Mouse (Mus musculus): ENCODE measurements at regions not wholly inside any gene's neighbourhood (a gene's known extent, or its start where the extent isn't known, plus 50 kb on each side); places are given as distances from the start of the nearest gene placed in this dataset.
"Not testable (repeated sequence)": the region's sequence is repeated elsewhere in the genome, so short reads cannot be mapped to it uniquely, and the experiment has no call there.

DNA sequence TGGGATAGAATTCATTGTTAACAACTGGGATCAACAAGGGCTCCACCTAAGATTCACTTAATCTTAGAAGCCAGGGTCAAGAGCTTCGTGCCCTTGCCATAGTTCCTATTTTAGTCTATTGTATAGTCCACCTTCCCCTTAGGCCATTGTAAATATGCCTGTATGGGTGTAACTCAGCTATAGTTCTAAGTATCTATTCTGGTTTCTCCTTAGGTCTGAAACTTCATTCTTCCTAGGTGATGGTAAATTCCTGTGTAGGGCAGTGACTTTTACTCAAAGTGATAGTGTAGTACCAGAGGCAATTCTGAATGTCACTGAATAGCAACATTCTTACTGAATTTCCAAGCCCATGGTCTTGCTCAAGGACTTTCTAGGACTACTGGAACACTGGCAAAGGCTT lies 989.4 kb downstream of the Ankrd7 start:
- not testable (repeated sequence) for H3K36me3 ChIP-seq (ENCODE audit: poor library complexity, severe bottlenecking)
- 82% methylated on average over 1 of the region's 1 CpGs for WGBS

DNA sequence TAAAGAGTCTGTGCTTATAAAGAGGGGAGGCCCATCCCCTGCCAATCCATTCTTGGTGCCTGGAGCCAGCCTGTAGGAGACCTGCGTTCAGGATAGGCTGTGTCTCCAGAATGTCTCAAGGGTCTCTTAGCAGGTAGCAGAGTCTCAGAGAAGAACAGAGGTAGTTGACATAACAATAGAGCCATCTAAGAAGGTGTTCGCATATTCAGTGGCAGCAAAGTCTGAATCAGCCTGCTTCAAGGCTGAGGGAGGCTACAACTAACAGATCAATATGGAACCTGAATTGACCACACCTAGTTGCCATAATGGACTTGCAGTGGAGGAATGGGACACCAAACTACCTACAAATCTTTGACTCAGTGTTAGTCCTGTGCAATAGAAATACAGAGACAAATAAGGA lies 998.0 kb downstream of the Ankrd7 start:
- H3K36me3 ChIP-seq (ENCODE audit: poor library complexity, severe bottlenecking): no peaks in the 10 kb centered on the region
- ATAC-seq: no peak
- 85% methylated on average over 2 of the region's 2 CpGs for WGBS

More for the DNA sequence above, 989.4 kb downstream of the Ankrd7 start:
- not testable (repeated sequence) for ATAC-seq; H3K4me3 ChIP-seq; H3K9me3 ChIP-seq (replicated peaks); H3K9ac ChIP-seq; H3K27ac ChIP-seq; H3K4me1 ChIP-seq; H3K4me2 ChIP-seq; H3K27me3 ChIP-seq

DNA sequence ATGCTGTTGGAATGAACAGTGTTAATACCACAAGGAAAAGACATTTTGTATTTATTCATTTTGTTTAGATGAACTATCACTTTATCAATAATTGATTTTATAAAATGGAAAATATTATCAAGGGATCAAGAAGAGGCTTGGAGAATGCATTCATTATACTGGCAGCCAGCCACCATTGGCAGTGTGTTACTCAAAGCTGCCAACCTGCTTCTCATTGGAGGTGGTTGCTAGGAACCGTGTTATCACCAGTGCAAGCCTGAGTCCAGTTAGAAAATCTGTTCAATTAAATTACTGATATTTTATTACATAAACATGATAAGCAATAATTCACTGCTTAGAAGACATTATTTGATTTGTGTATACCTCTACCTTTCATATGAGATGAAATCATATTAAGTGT lies 1003.6 kb downstream of the Ankrd7 start:
- Histone ChIP-seq H3K9me3 (replicated peaks) (no peaks in the 10 kb centered on the region), H3K4me3 (no peak overlapping the region), H3K4me1 (no peaks in the 10 kb centered on the region), H3K9ac (no peak overlapping the region), H3K27ac (no peak overlapping the region), H3K27me3 (no peaks in the 10 kb centered on the region), H3K4me2 (no peak overlapping the region), H3K36me3 (ENCODE audit: poor library complexity, severe bottlenecking) (no peaks in the 10 kb centered on the region)
- WGBS: 82% methylated on average over 1 of the region's 1 CpGs
- ATAC-seq: peak; percentile 58; the same call in 1 of the 2 replicates

More for the DNA sequence above, 998.0 kb downstream of the Ankrd7 start:
- no peaks in the 10 kb centered on the region for H3K9me3 ChIP-seq (replicated peaks)
- no peak overlapping the region for H3K4me3 ChIP-seq
- H3K4me1 ChIP-seq: no peaks in the 10 kb centered on the region
- no peaks in the 10 kb centered on the region for H3K27me3 ChIP-seq
- H3K4me2 ChIP-seq: no peak overlapping the region
- H3K27ac ChIP-seq: no peak overlapping the region
- H3K9ac ChIP-seq: no peak overlapping the region

DNA sequence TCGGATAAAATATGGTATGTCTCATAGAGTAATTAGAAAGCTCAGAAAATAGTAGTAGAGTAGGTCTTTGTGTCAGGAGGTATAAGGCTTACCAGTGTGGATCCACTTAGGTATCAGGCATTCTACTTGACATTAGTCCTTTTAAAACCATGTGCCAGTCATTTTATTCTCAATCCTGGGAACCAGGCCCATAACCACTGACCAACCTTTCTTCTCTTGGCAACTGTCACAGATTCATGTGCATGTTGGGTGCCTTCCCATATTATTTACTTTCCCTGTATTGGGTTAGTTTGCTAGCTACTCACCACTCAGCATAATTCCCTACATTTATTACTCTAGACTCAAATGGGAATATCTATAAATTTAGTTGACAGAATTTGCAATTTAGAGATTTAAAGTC lies 1045.1 kb downstream of the Ankrd7 start:
- Histone ChIP-seq H3K9me3 (replicated peaks) (no peaks in the 10 kb centered on the region), H3K27me3 (no peaks in the 10 kb centered on the region), H3K4me2 (no peak overlapping the region), H3K36me3 (ENCODE audit: poor library complexity, severe bottlenecking) (no peaks in the 10 kb centered on the region), H3K4me3 (no peak overlapping the region), H3K27ac (no peak overlapping the region), H3K9ac (no peak overlapping the region), H3K4me1 (no peaks in the 10 kb centered on the region)
- no peak for ATAC-seq
- WGBS: 97% methylated on average over 1 of the region's 1 CpGs

DNA sequence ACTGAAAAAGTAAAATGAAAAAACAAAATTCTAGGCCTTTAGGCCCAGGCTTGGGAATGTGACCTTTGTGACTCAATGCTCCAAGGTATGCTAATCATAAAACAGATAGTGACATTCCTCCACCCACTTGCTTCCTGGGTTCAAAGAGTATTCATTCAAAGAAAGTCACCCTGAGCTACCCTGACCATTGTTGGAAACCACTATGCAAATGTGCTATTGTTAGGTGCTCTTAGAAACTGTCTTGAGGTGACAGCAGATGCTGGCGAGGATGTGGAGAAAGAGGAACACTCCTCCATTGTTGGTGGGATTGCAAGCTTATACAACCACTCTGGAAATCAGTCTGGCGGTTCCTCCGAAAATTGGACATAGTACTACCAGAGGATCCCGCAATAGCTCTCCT lies 1075.7 kb downstream of the Ankrd7 start:
- not testable (repeated sequence) for ATAC-seq; H3K9ac ChIP-seq; H3K4me3 ChIP-seq; H3K4me1 ChIP-seq; H3K27me3 ChIP-seq; H3K9me3 ChIP-seq (replicated peaks); H3K36me3 ChIP-seq (ENCODE audit: poor library complexity, severe bottlenecking); H3K27ac ChIP-seq; H3K4me2 ChIP-seq
- 83% methylated on average over 4 of the region's 4 CpGs for WGBS

DNA sequence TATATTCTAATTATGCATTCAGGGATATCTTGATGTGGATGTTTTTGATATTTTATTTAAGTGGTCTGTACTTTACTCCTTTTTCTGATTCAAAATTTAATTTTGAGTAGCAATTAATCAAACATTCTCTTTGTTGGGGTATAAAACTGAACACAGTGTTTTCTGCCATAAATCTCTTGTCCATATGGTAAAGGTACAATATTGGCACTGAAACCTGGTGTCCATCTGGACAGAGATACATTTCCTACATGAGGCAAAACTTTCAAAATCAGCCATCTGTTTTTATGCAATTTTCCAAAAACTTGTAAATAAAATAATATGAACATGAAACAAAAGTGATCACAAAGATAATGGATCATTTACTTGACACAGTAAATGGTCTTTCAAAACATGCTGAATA lies 1078.2 kb downstream of the Ankrd7 start:
- Histone ChIP-seq H3K9ac (no peak overlapping the region), H3K4me2 (no peak overlapping the region), H3K27me3 (no peaks in the 10 kb centered on the region), H3K36me3 (ENCODE audit: poor library complexity, severe bottlenecking) (no peaks in the 10 kb centered on the region), H3K27ac (no peak overlapping the region), H3K4me1 (no peaks in the 10 kb centered on the region), H3K9me3 (replicated peaks) (no peaks in the 10 kb centered on the region), H3K4me3 (no peak overlapping the region)
- no peak for ATAC-seq

DNA sequence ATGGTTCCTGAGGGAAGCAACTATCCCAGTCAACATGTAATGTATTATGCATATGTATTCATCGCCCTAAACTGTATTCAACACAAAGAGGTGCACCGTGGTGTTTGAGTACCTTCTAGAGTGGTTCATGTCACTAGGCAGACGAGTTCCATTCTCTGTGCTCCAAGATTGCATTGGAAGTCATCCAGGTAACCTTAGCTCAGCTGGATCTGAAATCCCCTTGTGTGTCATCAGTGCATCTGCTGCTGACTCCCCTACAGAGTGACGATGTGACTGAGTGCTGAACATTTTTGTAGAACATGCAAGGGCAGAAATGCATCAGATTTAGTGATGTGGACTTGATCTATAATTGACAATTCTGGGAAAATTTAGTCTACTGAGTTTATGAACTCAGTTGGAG lies 1079.6 kb downstream of the Ankrd7 start:
- Histone ChIP-seq H3K4me1 (no peaks in the 10 kb centered on the region), H3K9ac (no peak overlapping the region), H3K9me3 (replicated peaks) (no peaks in the 10 kb centered on the region), H3K4me2 (no peak overlapping the region), H3K4me3 (no peak overlapping the region), H3K27me3 (no peaks in the 10 kb centered on the region), H3K36me3 (ENCODE audit: poor library complexity, severe bottlenecking) (no peaks in the 10 kb centered on the region), H3K27ac (no peak overlapping the region)
- no peak for ATAC-seq
- 73% methylated on average over 4 of the region's 4 CpGs for WGBS

DNA sequence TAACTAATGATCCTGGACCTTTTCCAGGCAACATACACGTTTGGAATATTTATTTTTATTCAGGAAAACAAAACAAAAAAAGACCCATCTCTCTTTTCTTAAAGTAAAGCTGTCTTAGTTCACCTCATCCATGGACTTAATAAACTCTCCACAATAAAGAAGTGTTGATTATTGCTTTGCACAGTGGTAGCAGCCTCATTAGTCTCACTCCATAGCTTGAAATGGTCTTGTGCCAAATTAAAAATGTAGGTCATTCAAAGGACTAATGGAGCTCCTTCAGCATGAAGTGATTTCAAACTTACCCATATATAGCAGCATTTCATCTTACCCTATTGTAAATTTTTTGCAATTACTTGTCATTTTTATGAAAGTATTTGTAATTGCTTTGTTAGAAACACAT lies 1109.8 kb downstream of the Ankrd7 start:
- WGBS: 13% methylated on average over 1 of the region's 1 CpGs
- Histone ChIP-seq H3K27me3 (no peaks in the 10 kb centered on the region), H3K36me3 (ENCODE audit: poor library complexity, severe bottlenecking) (no peaks in the 10 kb centered on the region), H3K4me2 (no peak overlapping the region), H3K9me3 (replicated peaks) (no peaks in the 10 kb centered on the region), H3K4me3 (no peak overlapping the region), H3K9ac (no peak overlapping the region), H3K27ac (no peak overlapping the region), H3K4me1 (no peaks in the 10 kb centered on the region)
- no peak for ATAC-seq

DNA sequence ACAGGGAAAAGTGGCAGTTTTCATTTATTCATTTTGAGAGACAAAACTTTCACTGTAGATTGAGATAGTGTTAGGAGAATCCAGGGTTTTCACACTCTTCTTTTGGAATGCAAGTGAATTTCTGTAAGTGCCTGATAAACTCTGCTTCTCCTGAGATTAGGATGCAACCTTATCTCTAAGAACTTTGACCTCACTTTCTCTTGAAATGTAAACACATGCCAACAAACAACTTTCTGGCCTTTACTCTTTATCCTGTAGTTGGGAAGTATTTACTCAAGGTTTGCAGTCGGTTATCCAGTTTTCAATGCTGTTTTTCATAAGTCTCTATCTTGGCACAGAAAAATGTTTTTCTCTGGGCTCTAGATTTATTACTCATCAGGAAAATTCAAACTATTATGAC lies 1125.7 kb downstream of the Ankrd7 start:
- no peaks in the 10 kb centered on the region for H3K27me3 ChIP-seq
- no peak overlapping the region for H3K4me3 ChIP-seq
- no peak overlapping the region for H3K4me2 ChIP-seq
- ATAC-seq: no peak
- H3K27ac ChIP-seq: no peak overlapping the region
- no peaks in the 10 kb centered on the region for H3K4me1 ChIP-seq
- no peak overlapping the region for H3K9ac ChIP-seq
- 82% methylated on average over 1 of the region's 1 CpGs for WGBS
- no peaks in the 10 kb centered on the region for H3K9me3 ChIP-seq (replicated peaks)
- H3K36me3 ChIP-seq (ENCODE audit: poor library complexity, severe bottlenecking): no peaks in the 10 kb centered on the region

DNA sequence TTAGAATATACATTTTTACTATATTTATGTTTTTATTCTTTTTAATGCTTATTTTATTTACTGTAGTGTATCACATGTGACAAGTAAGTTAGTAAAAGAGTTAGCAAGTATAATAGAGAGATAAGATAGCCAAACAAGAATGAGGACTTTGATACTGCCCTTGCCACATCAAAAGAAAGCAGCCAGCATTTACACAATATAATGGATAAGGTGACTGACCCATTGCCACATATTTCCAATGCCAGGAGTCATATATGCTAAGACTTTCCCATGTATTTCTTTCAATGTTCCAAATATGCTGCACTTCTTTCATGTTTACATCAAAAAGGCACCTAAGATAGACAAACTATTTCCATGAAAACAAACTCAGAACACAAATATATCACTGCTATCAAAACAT lies 1162.3 kb downstream of the Ankrd7 start:
- Histone ChIP-seq H3K36me3 (ENCODE audit: poor library complexity, severe bottlenecking) (no peaks in the 10 kb centered on the region), H3K9ac (no peak overlapping the region), H3K27ac (no peak overlapping the region), H3K4me3 (no peak overlapping the region), H3K9me3 (replicated peaks) (no peaks in the 10 kb centered on the region), H3K27me3 (no peaks in the 10 kb centered on the region), H3K4me1 (no peaks in the 10 kb centered on the region), H3K4me2 (no peak overlapping the region)
- no peak for ATAC-seq

DNA sequence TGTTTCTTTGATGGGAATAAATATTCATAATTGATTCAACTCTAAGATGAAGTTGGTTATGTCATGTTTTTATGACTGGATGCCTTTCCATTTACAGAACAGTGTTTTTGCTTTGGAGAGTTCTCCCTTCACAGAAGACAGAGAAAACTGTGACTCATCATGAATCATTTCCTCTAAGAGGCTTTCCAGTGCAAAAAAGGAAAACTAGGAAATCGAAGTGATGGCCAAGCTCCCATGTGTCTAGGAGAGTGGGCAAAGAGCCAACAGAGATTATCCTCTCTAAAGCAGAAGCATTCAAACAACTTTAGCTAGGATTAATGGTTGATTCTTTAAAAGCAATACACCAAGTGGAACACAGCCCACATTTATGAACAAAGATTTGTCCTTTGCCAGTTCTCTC lies 1171.7 kb downstream of the Ankrd7 start:
- H3K36me3 ChIP-seq (ENCODE audit: poor library complexity, severe bottlenecking): no peaks in the 10 kb centered on the region
- 0 out of 2 replicates have a peak, but pooled peaks have one; percentile 21 for ATAC-seq
- H3K27me3 ChIP-seq: no peaks in the 10 kb centered on the region
- no peaks in the 10 kb centered on the region for H3K9me3 ChIP-seq (replicated peaks)
- 39% methylated on average over 1 of the region's 1 CpGs for WGBS
- H3K27ac ChIP-seq: no peak overlapping the region
- H3K4me2 ChIP-seq: no peak overlapping the region
- H3K4me1 ChIP-seq: no peaks in the 10 kb centered on the region
- no peak overlapping the region for H3K4me3 ChIP-seq
- H3K9ac ChIP-seq: no peak overlapping the region

DNA sequence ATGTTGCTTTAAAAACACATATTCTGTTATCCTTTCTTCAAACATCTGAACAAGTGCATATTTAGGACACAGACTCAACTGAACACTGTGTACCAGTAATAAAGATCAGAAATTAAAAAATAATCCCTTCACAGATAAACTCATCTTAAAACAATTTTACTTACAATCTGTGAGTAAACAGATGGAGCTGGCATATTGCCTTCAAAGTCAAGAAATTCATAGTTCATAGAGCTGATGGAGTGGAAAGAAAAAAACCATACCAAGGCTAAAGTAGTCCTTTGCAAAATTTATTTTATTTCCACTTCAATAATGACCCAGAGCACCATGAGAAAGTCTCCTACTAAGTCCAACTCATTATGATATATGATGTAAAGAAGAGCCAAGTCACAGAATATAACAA lies 1136.6 kb upstream of the Kcnd2 start:
- Histone ChIP-seq H3K4me1 (no peaks in the 10 kb centered on the region), H3K9ac (no peak overlapping the region), H3K4me2 (no peak overlapping the region), H3K36me3 (ENCODE audit: poor library complexity, severe bottlenecking) (no peaks in the 10 kb centered on the region), H3K4me3 (no peak overlapping the region), H3K27me3 (no peaks in the 10 kb centered on the region), H3K27ac (no peak overlapping the region), H3K9me3 (replicated peaks) (no peaks in the 10 kb centered on the region)
- ATAC-seq: no peak

DNA sequence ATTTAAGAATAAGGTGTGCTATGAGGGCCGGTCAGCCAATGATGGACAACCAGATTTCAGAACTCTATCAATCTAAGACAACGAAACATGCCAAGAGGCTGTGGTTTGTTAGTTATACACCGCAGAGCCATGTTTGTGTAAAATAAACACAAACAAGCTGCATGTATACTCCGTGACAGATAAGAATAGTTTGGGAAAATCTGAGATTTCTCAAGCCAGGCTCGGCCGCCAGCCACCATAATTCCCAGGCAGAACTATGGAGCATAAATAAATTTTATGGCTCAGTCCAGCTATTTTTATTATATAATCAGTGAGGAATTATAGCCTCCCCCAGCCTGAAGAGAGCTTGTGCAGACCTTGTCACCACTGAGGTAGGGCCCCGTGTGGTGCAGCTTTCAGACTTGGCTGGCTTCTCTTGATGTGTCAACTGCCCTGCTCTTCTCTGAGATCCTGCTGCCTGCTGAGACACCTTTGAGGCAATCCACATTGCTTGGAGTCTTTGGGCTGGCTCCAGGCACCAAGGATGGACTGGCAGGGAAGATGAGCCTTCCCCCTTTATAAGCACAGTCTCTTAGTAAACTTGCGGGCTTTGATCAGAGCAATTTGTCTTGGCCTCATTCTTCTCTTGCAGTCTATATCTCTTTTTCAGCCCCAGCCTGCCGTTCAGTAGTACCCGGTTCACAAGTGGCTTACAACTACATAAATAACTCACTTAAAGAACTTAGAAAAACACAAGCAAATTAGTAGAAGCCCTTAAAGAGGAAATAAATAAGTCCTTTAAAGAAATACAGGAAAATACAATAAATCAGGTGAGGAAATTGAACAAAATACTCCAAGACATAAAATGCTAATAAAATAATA lies 1123.0 kb upstream of the Kcnd2 start:
- H3K36me3 ChIP-seq (ENCODE audit: poor library complexity, severe bottlenecking): no peaks in the 10 kb centered on the region
- no peak for ATAC-seq
- H3K4me1 ChIP-seq: no peaks in the 10 kb centered on the region
- H3K9ac ChIP-seq: no peak overlapping the region
- H3K27me3 ChIP-seq: no peaks in the 10 kb centered on the region
- no peak overlapping the region for H3K4me2 ChIP-seq
- 87% methylated on average over 10 of the region's 10 CpGs for WGBS
- H3K9me3 ChIP-seq (replicated peaks): no peaks in the 10 kb centered on the region
- no peak overlapping the region for H3K4me3 ChIP-seq
- no peak overlapping the region for H3K27ac ChIP-seq

Data from forebrain, embryonic 13.5 days (tissue).